Mouse (Mus musculus) CH12.LX (cell line): Measurements from ENCODE around the gene Prkn.

Experiments used
- ELF1 ChIP-seq: IDR thresholded peaks from 2 replicates; pipeline ENCODE4 v1.6.1; 2014; ENCODE audit warnings: low read depth, mild to moderate bottlenecking, inconsistent platforms, low read length, improper control_type of control experiment
- ETS1 ChIP-seq: conservative IDR thresholded peaks from 2 replicates; pipeline ENCODE4 v1.6.1; 2012; ENCODE audit warnings: low read depth, mild to moderate bottlenecking, inconsistent platforms, low read length, improper control_type of control experiment, moderate library complexity
- IRF4 ChIP-seq: IDR thresholded peaks from 2 replicates; pipeline ENCODE4 v1.6.1; 2014; ENCODE audit warnings: low read depth, mild to moderate bottlenecking, inconsistent platforms, low read length, improper control_type of control experiment
- MAX ChIP-seq: IDR thresholded peaks from 2 replicates; pipeline ENCODE4 v1.6.1; 2011; ENCODE audit warnings: low read length, improper control_type of control experiment
- MYC ChIP-seq: IDR thresholded peaks from 2 replicates; pipeline ENCODE4 v1.6.1; 2011; ENCODE audit warnings: low read depth, mild to moderate bottlenecking, improper control_type of control experiment, low read length
- POLR2A ChIP-seq: IDR thresholded peaks from 2 replicates; pipeline ENCODE4 v1.6.1; 2011; ENCODE audit warnings: low read depth, mild to moderate bottlenecking, improper control_type of control experiment, low read length
- SIN3A ChIP-seq: IDR thresholded peaks from 2 replicates; pipeline ENCODE4 v1.6.1; 2012; ENCODE audit warnings: low read length, improper control_type of control experiment, inconsistent platforms
- TCF12 ChIP-seq: IDR thresholded peaks from 2 replicates; pipeline ENCODE4 v1.6.1; 2014; ENCODE audit warnings: low read depth, mild to moderate bottlenecking, inconsistent platforms, low read length, improper control_type of control experiment
- USF2 ChIP-seq: conservative IDR thresholded peaks from 2 replicates; pipeline ENCODE4 v1.6.1; 2011; ENCODE audit warnings: low read depth, low read length, improper control_type of control experiment

- TF ChIP-seq MAX = no peak
- no peak for TF ChIP-seq IRF4
- no peak for TF ChIP-seq ETS1
- no peak for TF ChIP-seq POLR2A
- no peak for TF ChIP-seq USF2
- no peak for TF ChIP-seq MYC
- no peak for TF ChIP-seq TCF12
- no peak for TF ChIP-seq ELF1
- no peak for TF ChIP-seq SIN3A
Observed at GRCm38 (mm10) chr17:11394607-11395006, 554.4 kb downstream of the Prkn start.
